Mouse (Mus musculus) cerebellum, adult (tissue): ENCODE measurements at regions not wholly inside any gene's neighbourhood (a gene's known extent, or its start where the extent isn't known, plus 50 kb on each side); places are given as distances from the start of the nearest gene placed in this dataset.

Source experiments
- ATAC-seq: cut with Nextera tagmentation; 2 replicates; pipeline ENCODE4 v1.9.2; 2017; ENCODE audit warnings: mild to moderate bottlenecking, moderate library complexity, mixed read lengths; ENCODE audit not compliant: insufficient number of reproducible peaks, low FRiP score, low TSS enrichment

GRCm38 (mm10) chr14:29784506-29784905 lies 62.8 kb upstream of the Cacna2d3 start:
- no peak for ATAC-seq

- no peak for ATAC-seq
These were observed 64.8 kb upstream of the Cacna2d3 start for GRCm38 (mm10) chr14:29786431-29786830.

DNA sequence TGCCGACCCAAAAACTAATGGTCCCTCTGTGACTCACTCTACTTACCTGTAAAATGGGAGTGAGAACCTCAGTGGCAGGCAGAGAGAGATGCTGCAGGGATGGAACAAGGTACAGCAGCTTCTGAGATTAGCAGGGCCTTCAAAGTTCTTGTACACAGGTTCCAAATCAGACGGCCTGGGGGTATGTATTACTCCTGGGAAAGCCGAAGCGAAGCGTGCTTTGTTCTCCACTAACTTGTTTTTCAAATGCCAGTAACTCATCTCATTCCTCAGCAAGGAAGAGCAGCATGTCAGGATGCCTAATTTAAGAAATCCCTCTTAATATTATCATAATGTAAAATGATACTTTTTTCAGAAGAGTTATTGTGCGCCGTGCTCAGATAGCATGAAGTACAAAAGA lies 66.1 kb upstream of the Cacna2d3 start:
- ATAC-seq = no peak

DNA sequence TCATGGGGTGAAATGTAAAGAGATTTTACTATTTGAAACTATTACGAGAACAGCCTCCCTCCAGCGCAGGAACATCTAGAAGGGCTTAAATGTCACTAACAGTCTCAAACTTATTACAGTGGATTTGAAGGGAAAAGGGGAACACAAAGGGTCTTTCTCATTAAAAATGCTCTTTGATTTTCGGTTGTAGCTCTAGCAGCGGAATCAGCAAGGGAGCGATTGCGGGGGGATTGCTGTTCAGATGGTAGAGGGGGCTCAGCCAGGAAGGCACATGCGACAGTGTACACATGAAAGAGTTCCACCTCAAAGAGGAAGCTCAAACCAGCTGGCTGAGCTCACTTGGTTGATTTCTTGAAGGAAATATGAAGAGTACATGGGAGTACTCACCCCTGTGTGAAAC lies 66.7 kb upstream of the Cacna2d3 start:
- ATAC-seq = no peak

DNA sequence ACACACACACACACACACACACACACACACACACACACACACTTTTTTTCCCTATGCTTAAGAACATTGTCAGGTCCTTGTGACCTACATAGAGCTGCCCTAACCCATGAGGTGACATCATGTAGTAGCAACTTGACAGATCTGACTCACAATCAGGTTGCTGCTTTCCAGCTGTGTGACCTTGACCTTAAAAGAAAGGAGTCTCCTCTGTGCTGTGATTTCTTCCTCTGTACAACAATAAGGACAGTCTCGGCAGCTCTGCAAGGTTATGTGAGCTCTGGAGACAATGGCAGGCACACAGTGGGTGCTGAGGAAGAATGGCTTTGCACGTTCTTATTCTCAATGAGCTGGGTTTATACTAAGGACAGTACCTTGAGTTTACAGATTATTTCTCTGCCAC lies 73.7 kb upstream of the Cacna2d3 start:
- ATAC-seq = no peak

- no peak for ATAC-seq
These were observed 74.7 kb upstream of the Cacna2d3 start for GRCm38 (mm10) chr14:29796396-29796795.

DNA sequence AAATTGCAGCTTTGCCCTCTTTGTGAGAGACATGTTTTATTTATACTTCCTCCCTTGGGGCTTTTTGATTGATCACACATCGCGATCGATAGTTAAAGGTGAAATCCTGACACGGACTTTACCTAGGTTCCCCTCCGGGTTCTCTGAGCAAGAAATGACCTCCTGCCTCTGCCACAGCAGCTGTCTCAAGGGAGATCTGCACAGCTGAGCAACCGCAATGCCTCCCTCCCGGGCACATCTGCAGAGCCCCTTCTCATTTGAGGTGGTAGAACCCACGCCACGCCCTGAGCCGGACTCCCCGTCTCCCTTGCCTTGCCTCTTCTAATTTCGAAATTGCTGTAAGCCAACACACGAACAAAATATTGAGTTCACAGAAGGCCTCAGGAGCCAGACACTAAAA lies 78.2 kb upstream of the Cacna2d3 start:
- ATAC-seq = no peak

GRCm38 (mm10) chr14:29805234-29805633 lies 83.6 kb upstream of the Cacna2d3 start:
- no peak for ATAC-seq

DNA sequence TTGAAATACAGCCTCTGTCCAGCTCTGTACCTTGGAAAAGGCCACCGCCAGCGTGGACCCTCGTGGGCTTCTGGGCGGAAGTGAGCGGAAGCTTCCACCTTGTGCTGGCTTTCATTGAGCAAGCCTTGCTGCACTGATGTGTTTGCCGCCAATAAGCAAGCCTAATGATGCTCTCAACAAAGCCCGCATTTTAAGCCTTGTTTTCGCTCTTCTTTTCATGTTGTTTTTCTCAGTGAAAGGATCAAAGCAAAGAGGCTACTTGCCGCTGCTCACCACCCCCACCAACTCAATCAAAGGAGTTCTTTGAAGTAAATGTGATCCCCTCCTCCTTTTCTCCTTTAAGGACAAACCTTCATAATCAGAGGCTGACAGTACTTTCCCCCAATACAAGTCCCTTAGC lies 86.2 kb upstream of the Cacna2d3 start:
- no peak for ATAC-seq

GRCm38 (mm10) chr14:29814626-29815025 lies 93.0 kb upstream of the Cacna2d3 start:
- ATAC-seq = no peak

DNA sequence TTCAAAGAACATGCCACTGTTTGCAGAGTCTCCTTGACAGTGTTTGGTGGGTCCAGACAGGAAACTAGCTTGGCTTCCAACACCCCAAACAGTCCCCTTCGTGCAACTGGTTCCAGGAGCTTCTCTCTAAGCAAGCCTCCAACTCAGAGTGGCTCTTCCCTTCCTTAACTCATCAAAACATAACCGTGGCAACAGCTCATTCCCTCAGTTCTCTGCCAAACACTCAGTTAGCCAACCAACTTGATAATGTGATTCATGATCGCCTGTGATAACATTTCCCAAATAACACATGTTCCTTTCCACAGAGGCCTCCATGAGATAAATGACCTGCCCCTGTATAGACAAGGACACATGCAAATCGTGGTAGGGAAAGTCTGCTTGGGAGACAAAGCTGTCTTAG lies 95.9 kb upstream of the Cacna2d3 start:
- no peak for ATAC-seq

- ATAC-seq = no peak
These were observed 96.6 kb upstream of the Cacna2d3 start for GRCm38 (mm10) chr14:29818251-29818650.

DNA sequence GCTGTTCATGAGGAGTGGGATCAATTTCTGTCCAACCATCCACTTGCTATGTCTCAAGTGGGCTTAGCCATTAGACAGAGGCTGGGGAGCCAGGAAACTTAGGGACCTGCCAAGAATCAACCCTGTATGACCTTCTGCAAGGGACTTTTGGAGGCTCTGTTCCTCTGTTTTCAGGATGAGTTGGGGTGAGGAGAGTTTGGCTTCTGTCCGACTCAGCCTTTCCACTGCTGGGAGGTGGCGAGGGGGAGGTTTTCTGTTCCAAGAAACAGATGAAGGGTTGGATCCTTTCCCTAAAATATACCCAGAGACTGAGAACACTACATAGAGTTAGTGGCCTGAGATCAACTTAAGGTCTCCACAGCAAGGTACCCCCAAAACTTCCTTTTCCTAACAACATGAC lies 97.1 kb upstream of the Cacna2d3 start:
- no peak for ATAC-seq

GRCm38 (mm10) chr14:29837063-29837462 lies 115.4 kb upstream of the Cacna2d3 start:
- ATAC-seq = no peak

DNA sequence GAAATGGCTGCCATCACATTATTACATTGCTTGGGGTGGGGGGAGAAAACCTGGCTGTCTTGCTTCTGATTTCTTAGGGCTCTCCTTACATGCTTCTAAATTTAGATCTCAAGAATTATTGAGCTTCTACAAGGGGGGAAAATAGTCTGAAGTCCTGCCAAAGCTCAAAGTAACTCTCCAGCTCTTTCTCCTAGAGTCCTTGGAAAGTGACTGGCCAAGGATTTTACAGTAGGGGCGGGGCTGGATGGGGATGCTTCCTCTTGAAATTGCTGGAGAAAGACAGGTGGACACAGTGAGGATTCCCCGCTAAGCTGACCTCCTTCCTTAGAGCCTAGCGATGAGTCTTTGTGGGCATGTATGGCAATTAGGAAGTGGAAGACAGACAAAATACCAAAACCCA lies 117.9 kb upstream of the Cacna2d3 start:
- no peak for ATAC-seq

GRCm38 (mm10) chr14:29841361-29842117 lies 119.9 kb upstream of the Cacna2d3 start:
- no peak for ATAC-seq

DNA sequence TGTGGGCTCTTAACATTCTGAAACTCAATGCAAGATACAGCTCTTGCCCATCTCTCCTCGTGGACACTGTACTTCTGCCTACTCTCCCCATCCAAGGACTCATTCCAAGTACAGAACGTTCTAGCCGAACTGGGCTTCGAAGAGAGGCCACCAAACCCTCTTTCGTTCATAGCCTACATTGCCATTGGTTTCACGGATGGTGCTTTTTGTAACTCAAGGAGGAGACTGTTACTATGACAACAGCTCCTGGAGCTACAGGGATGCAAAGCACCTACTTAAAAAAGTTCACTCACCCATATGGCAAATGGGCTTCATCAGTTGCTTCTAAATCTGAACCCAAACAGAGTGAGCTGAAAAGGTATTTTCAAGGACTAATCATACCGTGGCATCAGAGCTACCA lies 120.4 kb upstream of the Selenok start:
- ATAC-seq = no peak

DNA sequence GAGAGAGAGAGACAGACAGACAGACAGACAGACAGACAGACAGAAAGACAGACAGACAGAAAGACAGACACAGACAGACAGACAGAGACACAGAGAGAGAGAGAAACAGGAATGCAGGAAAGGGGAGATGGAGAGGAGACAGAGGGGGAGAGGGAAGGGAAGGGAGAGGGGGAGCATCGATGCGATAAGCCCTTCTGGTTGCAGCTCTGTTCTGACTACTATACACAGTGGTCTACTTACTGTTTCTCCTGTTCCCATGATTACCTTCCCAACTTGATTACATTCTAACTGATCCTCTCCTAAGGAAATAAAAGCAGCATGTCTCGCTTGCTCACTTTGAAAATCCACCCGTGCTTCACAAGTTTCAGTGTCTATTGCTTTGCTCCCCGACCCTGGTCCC lies 116.8 kb upstream of the Selenok start:
- no peak for ATAC-seq

- ATAC-seq = no peak
These were observed 116.0 kb upstream of the Selenok start for GRCm38 (mm10) chr14:29851956-29852725.

DNA sequence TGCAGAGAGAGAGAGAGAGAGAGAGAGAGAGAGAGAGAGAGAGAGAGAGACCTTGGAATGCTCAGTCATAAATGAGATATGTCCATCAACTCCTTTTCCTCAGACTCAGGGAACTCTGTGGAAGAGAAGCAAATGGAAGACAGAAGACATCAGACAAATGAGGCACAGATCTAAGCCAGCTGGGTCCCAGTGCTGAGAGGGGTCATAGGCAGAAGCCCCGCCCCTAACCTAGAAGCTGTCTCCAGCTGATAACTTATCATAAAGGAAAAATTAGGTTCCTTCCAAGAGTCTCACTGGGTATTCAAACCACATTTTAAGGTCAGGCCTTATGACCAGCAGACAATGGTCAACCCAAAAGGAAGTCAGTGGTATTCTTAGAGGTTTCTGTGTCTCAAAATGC lies 106.1 kb upstream of the Selenok start:
- ATAC-seq = no peak

DNA sequence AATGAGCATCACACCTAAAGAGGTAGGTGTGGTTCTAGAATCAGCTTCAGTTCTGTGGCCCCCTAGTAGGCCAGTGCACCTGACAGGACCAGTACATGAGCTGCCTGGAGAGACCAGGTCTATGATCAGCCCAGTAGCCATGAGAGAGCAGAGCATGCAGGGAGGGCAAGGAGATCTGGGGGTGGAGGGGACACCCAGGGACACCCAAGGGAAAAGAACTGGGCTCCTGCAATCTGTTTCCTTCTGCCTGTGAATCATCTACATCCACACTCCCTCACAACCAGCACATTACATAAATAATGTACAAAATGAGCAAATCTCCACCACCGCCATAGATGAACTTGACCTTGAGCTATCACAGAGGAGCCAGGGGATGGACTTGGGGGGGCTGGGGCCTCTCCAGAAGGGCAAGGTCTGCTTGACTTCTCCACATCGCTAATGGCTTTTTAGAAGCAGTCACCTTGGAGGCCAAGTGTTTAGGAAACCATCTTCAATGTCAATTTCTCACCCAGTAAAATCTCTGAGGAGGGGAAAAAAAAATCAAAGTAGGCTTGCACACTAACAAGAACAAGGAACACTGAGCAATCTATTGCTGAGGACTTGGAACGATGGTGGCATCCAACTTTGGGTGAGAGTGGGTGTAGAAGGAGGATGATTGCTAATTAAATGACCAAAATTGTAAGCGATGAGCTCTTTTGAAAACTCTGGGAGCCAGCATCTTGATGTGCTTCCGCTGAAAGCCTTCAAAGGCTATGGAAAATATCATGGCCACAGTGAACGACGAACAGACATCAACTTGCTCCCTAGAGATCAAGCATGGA lies 101.4 kb upstream of the Selenok start:
- no peak for ATAC-seq
